Mouse (Mus musculus) activated CD4-positive, CD25-positive, alpha-beta regulatory T cell, adult 4 months (primary cell): ENCODE data around the gene Klhdc3. TPM values are rescaled to one million over a fixed set of nuclear protein-coding genes. Genes with fewer than 3 reads are reported as not detected.
A peak's percentile ranks its signal among the peaks of the same experiment; 100 is the strongest.

Experiments
- ATAC-seq: one replicate; pipeline ENCODE4 v1.8.0; 2017
- polyA plus RNA-seq, 2 experiments: library from polyadenylated mRNA; unstranded; fragments of 100-300 nt; shearing (Covaris generic); gene quantifications; one replicate each; pipeline ENCODE4 v1.2.1; 2017

The Klhdc3 gene
- polyA plus RNA-seq, 2 experiments from 2014 or later: 22.0 to 28.7 TPM

DNA sequence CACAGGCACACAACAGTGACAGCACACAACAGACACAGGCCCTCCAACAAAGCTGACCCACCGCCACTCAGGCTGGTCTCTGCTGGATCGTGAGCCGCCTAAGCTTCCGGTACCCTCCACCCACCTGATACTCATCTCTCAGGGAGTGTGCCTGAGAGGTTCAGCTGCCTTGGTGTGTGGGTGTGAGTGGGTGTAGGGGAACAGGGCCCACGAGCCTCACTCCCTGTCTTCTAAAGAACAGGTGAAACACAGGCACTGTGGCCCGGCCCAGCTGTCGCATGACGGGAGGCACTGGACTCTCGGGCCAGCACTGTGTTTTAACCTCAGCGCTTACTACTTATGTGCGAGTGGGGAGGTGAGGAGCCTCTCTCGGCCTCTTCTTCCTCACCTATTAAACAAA, 21.4 kb upstream of the Klhdc3 start:
- ATAC-seq: no peak

DNA sequence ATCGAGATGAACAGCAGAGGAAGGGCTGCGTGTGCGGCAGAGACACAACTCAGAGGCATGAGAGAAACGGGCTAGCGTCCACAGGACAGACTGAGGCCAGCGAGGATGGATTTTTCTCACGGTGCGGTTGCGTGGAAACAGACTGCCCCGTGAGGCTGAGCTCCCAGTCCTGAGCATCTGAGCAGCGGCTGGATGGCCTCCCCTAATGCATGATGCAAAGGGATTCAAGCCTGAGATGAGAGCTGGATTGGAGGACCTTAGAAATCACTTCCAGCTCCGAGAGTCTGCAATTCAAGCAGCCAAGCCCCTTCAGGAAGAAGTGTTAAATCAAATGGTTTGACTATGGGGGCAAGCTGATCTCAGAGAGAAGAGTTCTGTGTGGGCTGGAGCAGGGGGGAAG, 20.8 kb upstream of the Klhdc3 start:
- ATAC-seq: no peak

DNA sequence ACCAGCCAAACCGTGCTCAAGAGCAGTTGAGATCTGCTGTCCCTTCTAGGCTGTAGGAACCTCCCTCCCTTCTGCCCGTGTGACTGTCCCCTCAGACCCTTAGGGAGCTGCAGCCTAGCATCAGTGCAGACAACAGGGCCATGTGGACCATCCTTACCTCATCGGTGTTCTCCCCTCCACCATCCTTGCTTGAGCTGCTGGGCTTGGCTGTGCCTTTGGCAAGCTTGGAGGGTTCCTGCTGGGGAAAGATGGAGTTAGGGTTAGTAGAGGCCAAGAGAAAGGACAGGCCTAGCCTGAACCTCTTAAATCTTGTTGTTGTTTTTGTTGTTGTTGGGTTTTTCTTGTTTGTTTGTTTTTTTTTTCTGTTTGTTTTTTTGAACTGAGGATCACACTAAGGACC, 19.2 kb upstream of the Klhdc3 start:
- ATAC-seq: no peak

DNA sequence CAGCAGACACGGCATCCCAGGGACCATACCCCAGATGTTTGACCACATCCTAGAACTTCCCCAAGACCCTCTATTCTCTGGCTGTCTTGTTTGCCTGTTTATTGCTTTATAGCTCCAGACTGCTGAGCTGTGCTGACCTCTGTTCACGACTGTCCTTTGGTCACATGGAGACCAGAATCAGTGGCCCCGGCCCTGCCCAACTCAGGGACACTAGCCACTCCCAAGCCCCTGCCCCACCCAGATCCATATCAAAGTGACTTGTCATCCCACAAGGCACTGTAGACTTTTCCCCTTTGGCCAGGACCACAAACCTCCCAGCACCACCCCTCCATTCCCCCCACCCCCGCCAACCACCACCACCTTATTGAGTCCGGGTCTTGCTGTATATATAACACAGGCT, 18.5 kb upstream of the Klhdc3 start:
- no peak for ATAC-seq

DNA sequence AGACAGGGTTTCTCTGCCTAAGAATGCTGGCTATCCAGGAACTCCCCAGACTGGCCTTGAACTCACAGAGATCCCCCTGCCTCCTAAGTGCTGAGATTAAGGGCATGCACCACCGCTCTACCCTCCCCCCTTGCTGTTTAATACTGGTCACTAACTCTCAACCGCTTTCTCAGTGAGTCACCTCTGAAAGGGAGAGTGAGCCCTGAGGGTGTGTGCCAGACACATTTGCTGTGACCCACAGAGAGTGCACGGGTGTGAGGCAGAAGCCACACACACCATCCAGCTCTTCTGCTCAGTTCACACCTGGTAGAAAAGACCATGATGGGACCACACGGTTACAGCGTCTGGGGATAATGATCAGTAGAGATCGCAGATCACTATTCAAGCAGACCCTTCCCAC, 17.8 kb upstream of the Klhdc3 start:
- ATAC-seq: no peak

DNA sequence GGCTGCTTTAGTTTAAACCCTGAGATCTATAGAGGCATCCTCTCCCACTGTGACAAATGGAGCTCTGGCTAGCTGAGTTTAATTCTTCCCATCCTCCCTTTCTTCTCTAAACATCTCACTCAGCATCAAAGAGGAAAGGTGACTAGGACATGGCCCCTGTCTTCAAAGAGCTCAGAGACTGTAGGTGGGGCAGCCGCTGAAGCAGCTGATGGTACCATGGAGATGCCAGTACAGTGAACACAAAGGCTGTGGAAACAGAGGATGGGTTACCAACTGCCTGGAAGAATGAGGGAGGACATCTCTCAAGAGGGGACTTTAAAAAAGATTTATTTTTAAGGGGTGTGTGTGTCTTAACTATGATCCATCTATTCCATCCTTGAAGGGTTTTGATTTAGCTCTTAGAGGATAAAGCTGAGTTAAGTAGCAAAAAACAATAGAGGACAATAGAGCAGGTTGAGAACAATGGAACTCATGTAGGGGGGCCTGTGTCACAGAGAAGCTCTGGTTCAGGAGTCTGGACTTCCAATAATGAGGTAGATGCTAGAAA, 13.9 kb upstream of the Klhdc3 start:
- ATAC-seq: no peak

DNA sequence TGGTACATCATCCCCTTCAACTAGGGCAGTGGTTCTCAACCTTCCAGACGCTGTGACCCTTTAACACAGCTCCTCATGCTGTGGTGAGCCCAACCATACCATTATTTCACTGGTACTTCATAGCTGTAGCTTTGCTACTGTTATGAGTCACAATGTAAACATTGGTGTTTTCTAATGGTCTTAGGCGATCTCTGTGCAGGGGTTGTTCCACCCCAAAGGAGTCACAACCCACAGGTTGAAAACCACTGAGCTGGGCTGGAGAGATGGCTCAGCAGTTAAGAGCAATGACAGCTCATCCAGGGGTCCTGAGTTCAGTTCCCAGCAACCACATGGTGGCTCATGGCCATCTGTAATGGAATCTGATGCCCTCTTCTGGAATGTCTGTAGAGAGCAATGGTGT, 10.7 kb upstream of the Klhdc3 start:
- ATAC-seq: no peak

DNA sequence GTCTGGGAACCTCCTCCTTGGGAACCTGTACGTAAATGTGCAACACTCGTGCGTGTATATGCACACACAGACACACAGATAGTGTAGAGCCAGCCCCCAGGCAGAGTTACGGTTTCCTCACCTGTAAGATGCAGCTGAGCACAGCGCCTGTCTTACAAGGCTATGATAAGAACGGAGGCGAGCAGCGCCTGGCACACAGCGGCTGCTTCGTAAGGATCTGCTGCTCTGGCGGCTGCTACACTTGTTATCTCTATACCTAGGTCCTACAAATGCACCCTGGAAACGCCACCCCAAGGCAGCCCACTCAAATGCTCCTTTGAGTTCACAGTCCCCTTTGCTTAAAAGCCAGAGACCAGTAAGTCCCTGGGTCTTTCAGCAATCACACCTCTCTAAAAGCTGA, 10.0 kb upstream of the Klhdc3 start:
- ATAC-seq: no peak

DNA sequence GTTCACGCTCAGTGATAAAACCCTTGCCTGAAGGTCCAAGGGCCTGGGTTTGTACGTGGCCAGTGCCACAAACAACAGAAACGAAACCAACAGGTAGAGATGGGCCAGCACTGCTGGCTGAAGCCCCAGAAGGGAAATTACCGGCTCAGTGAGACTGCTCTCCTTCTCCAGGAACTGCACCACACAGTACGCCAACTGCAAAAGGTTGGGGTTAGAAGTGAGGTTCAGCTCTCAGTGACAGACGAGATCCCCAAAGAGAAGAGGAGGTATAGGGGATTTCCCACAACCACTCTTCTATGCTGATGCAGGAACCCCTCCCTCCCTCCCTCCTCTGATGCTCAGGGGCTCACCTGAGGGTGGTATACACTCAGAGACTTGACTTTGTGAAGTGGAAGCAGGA, 5.2 kb upstream of the Klhdc3 start:
- ATAC-seq: peak; percentile 77

DNA sequence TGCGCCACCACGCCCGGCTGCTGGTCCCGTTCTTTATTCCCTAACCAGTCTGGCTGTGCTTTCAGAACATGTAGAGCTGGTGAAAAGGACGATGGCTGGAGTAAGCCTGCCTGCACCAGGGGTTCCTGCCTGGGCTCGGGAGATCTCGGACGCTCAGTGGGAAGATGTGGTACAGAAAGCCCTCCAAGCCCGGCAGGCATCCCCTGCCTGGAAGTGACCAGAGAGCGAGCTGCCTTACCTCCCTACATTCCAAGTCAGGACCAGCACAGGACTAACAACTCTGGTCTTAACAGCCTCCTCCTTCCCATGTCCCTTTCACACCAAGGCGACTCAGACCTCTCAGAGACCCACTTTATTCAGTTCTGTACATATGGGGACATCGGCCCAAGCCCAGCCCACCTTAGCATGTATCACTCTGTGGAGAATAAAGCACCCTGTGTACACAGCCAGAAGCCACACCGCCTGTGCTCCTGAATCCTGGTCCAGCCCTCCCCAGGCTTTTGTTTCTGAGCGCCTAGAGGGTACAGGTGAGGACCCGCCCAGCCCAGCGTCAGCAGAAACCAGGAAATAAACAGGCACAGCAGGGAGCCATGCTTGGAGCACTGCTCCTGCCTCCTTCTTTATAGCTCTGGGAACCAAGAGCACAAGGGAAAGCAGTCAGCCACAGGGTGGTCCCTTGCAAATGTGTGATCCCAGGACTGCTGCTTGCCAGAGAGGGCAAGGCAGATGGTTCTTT, 2.1 kb upstream of the Klhdc3 start:
- no peak for ATAC-seq

DNA sequence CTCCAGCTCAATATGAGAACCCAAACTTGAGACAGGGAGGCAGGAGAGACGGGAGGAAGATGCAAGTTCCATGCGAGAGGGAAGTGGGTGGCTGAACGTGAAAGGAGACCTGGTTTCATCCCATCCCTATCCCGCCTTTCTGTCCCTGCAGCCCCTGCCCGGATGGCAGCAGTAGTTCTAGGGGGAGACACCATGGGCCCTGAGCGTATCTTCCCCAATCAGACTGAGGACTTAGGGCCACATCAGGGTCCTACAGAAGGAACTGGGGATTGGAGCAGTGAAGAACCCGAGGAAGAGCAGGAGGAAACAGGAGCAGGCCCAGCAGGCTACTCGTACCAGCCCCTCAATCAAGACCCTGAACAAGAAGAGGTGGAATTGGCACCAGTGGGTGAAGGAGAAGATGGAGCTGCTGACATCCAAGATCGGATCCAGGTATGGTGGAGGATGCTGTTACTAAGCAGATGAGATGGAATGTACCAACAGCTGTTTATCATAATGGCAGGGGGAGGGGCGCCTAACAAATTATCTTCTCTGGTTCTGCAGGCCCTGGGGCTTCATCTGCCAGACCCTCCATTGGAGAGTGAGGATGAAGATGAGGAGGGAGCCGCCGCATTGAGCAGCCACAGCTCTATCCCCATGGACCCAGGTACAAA, 878 bp upstream of the Klhdc3 start:
- no peak for ATAC-seq

DNA sequence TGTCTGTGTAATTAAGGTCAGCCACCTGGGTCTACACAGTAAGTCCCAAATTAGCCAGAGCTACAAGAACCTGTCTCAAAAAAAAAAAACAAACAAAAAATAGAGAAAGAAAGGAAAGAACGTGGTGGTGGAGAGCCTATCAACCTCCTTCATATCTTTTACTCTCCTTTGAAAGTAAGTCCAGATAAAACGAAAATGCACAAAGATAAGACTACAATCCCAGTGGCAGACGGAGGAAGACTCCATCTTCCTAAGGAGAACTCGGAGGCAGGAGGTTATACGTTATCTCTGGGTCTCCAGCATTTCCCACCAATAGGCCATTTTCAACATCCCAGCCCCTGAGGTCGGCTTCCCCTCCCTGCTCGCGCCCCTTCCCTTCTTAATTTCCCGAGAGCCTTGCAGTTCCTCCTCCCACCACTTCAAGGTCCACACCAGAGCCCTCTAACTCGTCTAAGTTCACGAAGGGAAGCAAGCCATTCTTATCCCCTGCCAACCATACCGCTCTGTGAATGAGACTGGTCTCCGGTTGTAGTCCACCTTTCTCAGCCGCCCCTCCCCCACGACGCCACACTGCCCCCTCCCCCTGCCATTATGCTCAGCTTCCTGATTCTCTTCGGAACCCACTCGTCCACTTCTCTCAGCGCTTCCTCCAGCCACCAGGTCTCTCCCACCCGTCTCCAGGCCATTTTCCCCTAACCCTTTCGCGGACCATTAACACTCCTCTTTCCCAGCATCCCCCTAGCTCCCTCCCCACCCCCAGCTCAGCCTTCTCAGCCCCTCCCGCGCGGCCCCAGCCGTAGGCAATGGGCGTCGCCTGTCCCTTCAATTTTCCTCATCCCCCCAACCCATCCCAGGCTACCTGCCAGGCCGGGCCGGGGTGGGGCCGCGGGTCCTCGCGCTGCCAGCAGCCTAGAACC, 613 bp downstream of the Klhdc3 start:
- no peak for ATAC-seq

DNA sequence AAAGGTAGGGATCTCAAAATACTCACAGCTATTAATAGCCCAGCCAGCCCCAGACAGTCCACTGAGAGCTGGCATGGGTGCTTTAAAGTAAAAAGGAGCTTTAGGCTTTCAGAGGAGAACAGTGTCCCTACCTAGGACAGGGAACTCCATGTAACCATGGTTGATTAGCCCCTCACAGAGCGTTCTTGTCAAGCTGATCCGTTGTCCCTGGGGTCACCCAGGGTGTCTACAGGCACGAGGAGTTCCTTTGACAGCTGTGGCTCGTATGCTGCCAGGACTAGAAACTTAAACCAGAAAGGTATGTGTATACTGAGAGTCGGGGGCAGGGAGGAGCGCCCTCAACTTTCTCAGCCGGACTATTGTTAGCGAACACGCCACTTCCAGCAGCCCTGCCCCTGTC, 1.8 kb downstream of the Klhdc3 start:
- ATAC-seq: no peak

DNA sequence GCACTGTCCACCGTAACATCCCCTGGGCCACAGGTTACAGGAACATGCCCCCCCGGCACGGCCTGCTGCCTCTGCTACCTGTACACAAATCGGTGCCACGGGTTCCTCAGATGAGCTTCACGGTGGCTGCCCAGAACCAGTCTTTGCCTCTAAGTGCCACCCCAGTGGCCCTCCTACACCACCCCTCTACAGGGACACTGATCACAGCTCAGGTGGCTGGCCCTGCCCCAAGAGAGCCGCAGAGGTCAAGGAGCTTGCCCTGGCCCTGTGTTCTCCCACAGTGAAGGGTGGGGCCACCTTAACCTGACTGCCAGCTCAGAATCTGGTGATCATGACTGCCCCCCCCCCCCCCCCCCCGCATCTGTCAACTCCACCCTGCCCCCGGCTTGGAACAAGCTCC, 2.3 kb downstream of the Klhdc3 start, which contains the start of gene Mea1:
TSS of gene Mea1 (plus strand) at position 378 of the 400 bp plus-strand sequence.
- ATAC-seq: no peak

DNA sequence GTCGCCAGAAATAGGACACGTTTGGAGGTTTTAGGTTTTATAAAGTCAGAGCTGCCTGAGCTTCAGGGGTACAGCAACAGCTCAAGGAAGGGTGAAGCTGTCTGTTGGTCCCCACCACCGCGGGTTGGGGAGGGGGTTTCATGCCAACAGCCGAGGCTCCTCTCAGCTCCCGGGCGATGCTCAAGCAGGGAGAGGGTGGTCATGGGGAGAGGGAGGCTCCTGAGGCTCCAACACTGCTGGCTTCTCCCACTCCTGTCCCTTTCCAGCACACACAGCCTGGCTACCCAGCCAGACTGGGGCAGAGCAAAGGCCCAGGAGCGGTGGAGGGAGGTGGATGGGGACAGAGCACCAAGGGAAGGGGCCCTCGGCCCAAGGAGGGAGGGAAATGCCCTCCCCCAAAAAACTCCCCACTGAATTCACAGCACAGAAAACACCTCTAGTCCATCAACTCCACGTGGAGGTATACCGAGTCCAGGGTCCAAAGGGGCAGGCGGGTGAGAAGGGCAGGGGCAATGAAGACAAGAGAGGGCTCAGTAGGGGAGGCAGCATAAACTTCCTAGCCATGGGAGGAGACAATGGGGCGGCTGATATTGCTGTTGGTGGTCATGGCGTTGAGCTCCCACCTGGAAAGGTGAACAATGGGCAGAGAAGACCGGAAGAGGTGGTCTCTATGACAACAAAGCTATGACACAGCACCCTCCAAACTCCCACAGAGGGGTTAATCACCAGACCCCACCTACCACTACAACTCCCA, 6.0 kb downstream of the Klhdc3 start:
- ATAC-seq: no peak

DNA sequence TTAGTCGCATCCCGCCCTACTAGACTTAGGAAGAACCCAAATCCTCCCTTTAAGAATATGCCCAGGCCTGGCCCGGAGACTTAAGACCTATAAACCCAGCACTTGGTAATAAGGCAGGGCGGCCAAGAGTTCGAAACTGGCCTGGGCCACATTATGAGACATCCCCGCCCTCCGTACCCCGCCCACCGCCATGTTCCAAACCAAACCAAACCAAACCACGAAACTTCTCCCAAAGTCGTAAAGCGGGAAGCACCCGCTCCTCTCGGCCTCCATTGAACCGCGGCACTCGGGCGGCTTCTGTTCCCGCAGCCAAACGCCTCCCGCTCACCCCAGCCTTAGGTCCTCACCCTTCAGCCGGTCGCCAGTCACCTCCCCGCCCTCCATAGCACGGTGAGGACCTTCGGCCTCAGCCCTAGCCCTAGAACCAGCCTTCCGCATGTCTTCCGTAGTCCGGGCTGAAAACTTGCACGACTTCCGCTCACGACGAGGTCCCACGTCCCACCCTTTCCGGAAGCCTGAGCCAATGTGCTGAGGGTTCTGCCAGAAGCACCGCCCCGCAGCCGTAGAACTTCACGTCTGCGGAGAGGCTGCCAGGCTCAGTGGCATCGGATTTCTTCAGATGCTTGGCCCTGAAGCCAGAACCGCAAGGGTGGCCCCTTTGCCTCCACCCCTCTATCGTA, 6.7 kb downstream of the Klhdc3 start, which contains the start of gene Rrp36:
TSS of gene Rrp36 (minus strand) at position 503 of the 680 bp plus-strand sequence.
- peak; percentile 100 for ATAC-seq

DNA sequence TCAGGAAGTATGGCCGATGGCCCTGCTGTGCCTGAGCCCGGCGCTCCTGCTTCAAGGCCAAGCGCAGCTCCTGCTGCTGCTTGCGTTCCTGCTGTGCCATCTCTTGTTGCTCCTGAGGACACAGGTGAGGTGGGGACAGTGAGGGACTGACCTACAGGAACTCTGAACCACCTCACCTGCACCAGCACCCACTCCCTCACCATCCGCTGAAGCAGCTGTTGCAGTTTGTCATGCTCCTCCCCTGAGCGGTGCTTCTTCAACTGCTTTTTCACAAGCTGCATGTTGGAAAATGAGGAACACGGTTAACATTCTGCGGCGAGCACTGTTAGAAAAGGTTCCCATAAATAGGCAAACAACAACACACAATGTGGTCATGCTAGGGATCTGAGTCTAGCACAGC, 10.8 kb downstream of the Klhdc3 start:
- no peak for ATAC-seq

DNA sequence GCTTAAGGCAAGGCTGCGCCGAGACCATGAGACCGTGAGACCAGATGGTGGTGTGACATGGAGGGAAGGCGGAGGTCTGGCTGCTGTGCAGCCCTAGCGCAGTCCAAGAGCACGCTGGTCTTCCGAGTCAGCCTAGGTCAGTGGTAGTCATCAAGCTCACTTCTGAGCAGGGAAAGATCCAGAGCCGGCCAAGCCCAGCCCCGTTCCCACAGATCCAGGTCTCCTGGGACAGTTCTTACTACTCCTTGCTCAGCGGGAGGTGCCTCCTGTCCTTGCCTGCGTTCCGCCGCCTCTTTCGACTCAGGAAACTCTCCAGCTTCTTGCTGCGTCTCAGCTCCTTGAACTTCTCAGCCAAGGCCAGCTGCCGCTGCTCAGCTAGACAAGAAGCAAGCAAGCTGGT, 13.0 kb downstream of the Klhdc3 start:
- no peak for ATAC-seq

DNA sequence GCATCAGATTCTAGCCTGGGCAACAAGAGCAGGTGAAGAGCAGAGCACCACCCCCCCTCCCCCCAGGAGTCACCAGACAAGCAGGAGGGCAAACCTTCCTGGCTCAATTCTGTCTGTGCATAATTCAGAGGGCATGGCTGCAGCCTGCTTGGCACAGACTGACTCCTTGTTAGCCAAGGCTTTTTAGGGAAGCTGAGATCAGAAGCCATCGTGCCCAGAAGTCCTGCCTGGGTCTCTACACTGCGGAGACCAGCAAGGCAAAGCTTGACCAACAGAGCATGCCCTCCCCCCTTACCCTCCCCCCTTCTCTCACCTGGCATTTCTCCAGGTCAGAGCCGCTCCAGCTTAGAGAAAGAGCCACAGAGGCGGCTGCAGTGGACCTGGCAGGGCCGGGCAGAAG, 18.0 kb downstream of the Klhdc3 start:
- no peak for ATAC-seq

DNA sequence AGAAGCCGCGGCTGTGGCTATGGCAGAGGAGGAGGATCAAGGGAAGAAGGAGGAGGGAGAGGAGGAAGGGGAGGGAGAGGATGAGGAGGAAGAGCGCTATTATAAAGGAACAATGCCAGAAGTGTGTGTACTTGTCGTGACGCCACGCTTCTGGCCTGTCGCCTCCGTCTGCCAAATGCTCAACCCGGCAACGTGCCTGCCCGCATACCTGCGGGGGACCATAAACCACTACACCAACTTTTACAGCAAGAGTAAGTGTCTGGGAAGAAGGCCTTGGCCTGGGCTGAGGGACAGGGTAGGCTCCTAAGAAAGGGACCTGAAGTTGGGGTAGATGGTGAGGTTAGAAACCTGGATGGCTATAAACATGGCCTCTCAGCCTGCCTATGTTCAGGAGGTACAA, 18.7 kb downstream of the Klhdc3 start:
- ATAC-seq: no peak

DNA sequence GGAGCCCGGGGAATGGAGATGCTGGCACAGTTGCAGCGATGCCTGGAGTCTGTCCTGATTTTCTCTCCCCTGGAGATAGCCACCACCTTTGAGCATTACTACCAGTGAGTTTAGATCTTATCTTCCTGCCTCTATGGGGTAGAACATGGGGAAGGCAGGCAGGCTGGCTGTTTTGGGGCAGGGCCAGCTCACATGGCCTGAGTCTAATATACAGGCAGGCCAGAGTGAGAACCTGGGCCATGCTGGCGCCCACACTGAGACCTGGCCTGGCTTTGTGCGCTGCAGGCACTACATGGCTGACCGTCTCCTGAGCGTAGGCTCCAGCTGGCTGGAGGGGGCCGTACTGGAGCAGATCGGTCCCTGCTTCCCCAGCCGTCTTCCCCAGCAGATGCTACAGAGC, 19.4 kb downstream of the Klhdc3 start:
- no peak for ATAC-seq

DNA sequence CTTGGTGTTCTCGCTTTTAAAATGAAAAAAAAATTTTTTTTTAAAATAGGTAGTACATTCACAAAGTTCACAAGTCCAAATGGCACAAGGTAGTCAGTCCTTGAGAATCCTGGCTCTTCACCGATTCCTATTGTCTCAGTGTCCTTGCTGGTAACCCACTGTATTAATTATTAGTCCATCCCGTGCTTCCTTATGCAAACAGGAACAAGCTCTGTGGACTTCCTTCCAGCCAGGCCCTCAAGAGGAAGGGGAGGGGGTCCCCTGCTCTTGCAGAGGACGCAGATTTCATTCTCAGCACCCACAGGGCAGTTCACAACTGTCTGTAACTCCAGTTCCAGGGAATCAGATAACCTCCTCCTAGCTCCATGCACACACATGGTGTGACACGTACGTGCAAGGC, 24.7 kb downstream of the Klhdc3 start:
- ATAC-seq: no peak
